Mouse (Mus musculus): ENCODE measurements at regions not wholly inside any gene's neighbourhood (a gene's known extent, or its start where the extent isn't known, plus 50 kb on each side); places are given as distances from the start of the nearest gene placed in this dataset.

GRCm38 (mm10) chr13:15950885-15951610 lies 60.6 kb upstream of the Inhba start:
- 59% methylated on average over 3 of the region's 3 CpGs for WGBS
- H3K27ac ChIP-seq (ENCODE audit: low read depth), result no peak overlapping the region
- no peak for ATAC-seq (ENCODE audit: insufficient read depth, low read depth)
- no peak overlapping the region for H3K9ac ChIP-seq (replicated peaks; ENCODE audit: low read depth, low read length)
- no peaks in the 10 kb centered on the region for H3K27me3 ChIP-seq (ENCODE audit: control insufficient read depth, insufficient read depth, low read length)
- H3K4me1 ChIP-seq (ENCODE audit: control insufficient read depth, insufficient read depth), result no peaks in the 10 kb centered on the region
- no peaks in the 10 kb centered on the region for H3K9me3 ChIP-seq (replicated peaks; ENCODE audit: control insufficient read depth, low read length)
- no peaks in the 10 kb centered on the region for H3K36me3 ChIP-seq (replicated peaks; ENCODE audit: control insufficient read depth, insufficient read depth, low read length)
- TF ChIP-seq EP300 (IDR thresholded peaks at IDR 0.05; ENCODE audit: low read depth) (no peak), CTCF (IDR thresholded peaks at IDR 0.05; ENCODE audit: low read depth) (no peak)
- DNase-seq (ENCODE audit: low spot score), result no peak
- H3K4me2 ChIP-seq (ENCODE audit: low read depth, low read length), result no peak overlapping the region
- H3K4me3 ChIP-seq (ENCODE audit: low read depth, low read length), result no peak overlapping the region

Data from heart, postnatal 0 days (tissue).